Mouse (Mus musculus): ENCODE data around the gene Pcid2.
"Not testable (repeated sequence)": the region's sequence is repeated elsewhere in the genome, so short reads cannot be mapped to it uniquely, and the experiment has no call there.

Pcid2 gene

GRCm38 (mm10) chr8:13077542-13077941 is 27.7 kb downstream of the Pcid2 start:
- no peak for DNase-seq (ENCODE audit: low read depth, low spot score)

- DNase-seq (ENCODE audit: low read depth, low spot score): not testable (repeated sequence)
Measured at GRCm38 (mm10) chr8:13075579-13075978, 29.7 kb downstream of the Pcid2 start.

DNA sequence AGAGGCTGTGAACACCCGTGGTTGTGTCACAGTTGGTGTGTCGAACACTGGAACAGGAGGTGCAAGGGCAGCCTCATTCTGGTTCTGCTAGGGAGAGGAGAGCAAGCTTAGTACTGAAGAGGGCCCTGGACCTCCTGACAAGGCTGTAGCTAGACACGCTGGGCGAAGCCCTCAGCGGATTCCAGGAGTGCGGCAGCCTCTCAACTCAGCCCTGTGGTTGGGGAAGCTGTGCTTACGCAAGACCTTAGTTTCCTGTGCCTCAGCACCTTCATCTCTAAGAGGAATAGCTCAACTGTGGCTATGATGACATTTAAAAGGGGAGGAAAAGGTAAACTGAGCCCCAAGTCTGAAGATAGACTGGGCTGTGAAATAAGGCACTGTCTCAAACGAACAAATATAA is 30.2 kb downstream of the Pcid2 start:
- no peak for DNase-seq (ENCODE audit: low read depth, low spot score)

GRCm38 (mm10) chr8:13073255-13073654 is 32.0 kb downstream of the Pcid2 start:
- no peak for DNase-seq (ENCODE audit: low read depth, low spot score)

GRCm38 (mm10) chr8:13063112-13063511 is 42.1 kb downstream of the Pcid2 start:
- no peak for DNase-seq (ENCODE audit: low read depth, low spot score)

DNA sequence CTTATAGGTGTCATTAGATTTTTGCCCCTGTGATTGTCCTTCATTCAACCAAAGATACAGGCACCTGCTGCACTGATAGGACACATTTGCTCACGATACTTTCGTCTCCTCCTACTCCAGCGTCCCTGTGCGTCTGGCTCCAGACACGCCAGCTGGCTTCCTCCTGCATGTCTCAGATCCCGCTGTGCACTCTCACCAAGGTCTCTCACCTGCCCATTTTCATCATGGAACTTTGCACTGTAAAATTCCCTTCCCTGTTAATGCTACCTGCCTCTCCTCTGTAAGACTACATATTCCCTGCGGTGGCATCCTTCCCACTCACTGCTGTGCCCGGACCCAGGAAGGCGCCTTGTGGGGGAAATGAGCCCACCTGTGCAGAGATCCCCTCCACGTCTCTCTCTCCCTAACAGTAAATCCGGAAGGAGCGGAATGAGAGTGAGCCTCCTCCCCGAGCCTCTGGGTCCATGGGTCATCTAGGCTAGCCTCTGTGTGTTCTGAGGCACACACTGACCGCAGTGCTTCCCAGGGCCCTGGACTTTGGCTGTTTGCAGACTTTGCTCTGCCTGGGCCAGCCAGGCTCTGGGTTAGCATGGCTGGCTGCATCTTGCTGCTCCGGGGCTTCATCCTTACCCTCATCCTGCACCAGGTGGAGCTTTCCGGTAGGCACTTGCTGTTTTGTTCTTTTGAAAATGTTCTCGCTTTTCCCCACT is 44.7 kb downstream of the Pcid2 start, which contains the start of gene Proz:
TSS of gene Proz (plus strand) at position 474 of the 710 bp plus-strand sequence.
- DNase-seq (ENCODE audit: low read depth, low spot score): no peak

DNA sequence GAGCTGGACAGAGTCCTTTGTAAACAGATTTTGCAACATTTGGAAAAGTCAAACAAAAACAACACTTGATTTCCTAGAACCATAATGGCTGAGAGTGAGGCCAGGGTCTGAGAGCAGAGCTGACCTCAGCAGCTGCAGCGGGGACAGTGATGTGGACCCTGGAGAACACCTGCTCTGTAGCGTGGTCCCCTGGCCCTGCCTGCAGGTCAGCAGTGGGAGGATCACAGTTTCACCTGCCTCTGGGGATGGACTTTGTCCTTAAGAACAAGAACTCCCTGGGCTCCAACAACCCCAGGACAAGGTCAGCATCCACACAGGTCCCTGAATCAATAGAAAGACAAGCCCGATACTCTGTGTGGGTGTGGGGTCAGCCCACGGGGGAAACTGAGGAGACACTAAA is 47.9 kb downstream of the Pcid2 start:
- DNase-seq (ENCODE audit: low read depth, low spot score): no peak

DNA sequence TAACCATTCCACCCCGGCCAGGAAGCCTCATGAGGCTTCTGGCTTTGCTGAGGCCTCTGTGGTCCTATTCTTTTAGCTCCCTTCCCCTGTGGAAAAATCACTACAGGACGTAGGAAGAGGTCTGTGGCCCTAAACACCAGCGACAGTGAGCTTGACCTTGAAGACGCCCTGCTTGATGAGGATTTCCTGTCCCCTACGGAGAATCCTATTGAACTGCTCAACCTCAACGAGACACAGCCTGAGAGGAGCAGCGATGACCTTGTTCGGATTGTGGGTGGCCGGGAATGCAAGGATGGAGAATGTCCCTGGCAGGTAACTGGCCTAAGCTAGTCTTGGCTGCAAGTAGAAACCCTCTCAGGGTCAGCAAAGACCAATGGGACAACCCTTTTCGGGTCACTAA is 54.7 kb downstream of the Pcid2 start:
- no peak for DNase-seq (ENCODE audit: low read depth, low spot score)

- DNase-seq (ENCODE audit: low read depth, low spot score): no peak
Measured at GRCm38 (mm10) chr8:13047652-13048051, 57.6 kb downstream of the Pcid2 start.

- no peak for DNase-seq (ENCODE audit: low read depth, low spot score)
Measured at GRCm38 (mm10) chr8:13041459-13041858, 63.8 kb downstream of the Pcid2 start.

- no peak for DNase-seq (ENCODE audit: low read depth, low spot score)
Measured at GRCm38 (mm10) chr8:13039054-13039453, 66.2 kb downstream of the Pcid2 start.

DNA sequence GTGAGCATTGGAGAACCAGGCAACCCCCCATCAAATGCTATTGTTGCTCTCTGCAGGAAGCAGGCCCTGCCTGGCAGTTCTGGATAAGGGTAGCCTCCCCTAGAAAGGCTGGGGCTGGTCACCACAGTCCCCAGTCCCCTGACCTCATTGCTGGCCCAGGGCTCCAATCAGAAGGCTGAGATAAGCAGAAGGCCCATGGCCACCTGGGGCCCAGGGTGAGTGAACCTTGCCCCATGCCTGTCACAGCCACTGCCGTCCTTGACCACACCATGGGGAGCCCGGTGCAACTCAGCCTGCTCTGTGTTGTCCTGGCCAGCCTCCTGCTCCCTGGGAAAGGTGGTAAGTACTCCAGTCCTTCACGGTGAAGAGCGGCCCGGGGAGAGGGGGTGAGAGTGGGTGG is 67.7 kb downstream of the Pcid2 start:
- no peak for DNase-seq (ENCODE audit: low read depth, low spot score)

DNA sequence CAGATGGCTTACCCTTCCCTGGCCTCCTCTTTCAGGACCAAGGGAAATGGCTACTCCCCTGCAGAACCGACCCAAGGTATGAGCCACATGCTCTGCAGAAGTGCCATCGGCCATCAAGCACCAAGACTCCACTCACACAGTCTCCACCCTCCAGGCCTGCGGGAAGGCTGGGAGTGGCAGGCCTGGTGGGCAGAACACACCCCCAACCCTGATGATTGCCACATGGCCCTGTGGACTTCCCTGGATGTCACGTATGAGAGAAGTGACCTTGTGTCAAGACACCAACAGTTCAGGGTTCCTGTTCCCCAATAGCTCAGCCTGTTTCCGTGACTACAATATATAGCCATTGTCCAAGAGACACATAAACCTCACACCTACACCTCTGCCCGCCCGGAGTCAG is 68.2 kb downstream of the Pcid2 start, which contains the start of gene F10:
TSS of gene F10 (plus strand) at position 294 of the 400 bp plus-strand sequence.
- no peak for DNase-seq (ENCODE audit: low read depth, low spot score)

- DNase-seq (ENCODE audit: low read depth, low spot score): no peak
Measured at GRCm38 (mm10) chr8:13036346-13036812, 68.9 kb downstream of the Pcid2 start.

- no peak for DNase-seq (ENCODE audit: low read depth, low spot score)
Measured at GRCm38 (mm10) chr8:13028482-13028881, 76.8 kb downstream of the Pcid2 start.

DNA sequence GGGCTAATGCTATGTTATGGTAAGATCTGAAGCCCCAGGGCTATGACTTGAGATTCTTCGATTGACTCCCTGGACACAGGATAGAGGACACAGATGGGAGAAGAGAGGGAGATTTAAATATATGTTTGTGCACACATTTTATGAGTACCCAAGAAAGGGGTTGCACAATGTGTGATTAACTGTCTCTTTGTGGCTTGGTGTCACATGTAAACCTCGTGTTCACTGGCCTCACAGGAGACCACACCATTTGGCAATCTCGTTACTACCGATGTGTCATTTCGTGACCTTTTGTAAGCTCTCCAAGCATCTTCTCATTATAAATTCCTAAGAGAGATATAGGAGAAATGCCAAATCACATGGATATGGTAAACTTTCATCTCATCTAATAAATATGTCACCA is 77.6 kb downstream of the Pcid2 start:
- DNase-seq (ENCODE audit: low read depth, low spot score): no peak

Measured in retina, postnatal 7 days (tissue).